Mouse (Mus musculus) MEL (cell line): ENCODE results near the gene Cav2. TPM values are rescaled to one million over a fixed set of nuclear protein-coding genes. Genes with fewer than 3 reads are reported as not detected.

Experiments
- DNase-seq: peaks from one replicate; pipeline ENCODE4 v3.0.0; 2011; ENCODE audit warnings: low read depth, low spot score
- H3K27ac ChIP-seq: 2 replicates; pipeline ENCODE4 v1.5.1; 2012; ENCODE audit warnings: low read depth, mild to moderate bottlenecking, control low read depth, low read length, moderate library complexity; ENCODE audit not compliant: control insufficient read depth
- H3K27me3 ChIP-seq, 2 experiments: fragments of 150-350 bp in 1 of 2; sonication (generic) in 1 of 2; 2 replicates each; pipeline ENCODE4 v1.6.1; 2012; ENCODE audit warnings: low read length in 2 of 2, mild to moderate bottlenecking in 2 of 2, improper control_type of control experiment in 1 of 2, moderate library complexity in 1 of 2; ENCODE audit not compliant: insufficient read depth in 2 of 2, control insufficient read depth in 1 of 2
- H3K36me3 ChIP-seq, 2 experiments: 2 replicates each; pipeline ENCODE4 v1.6.1; 2012 to 2014; ENCODE audit warnings: low read length in 2 of 2, improper control_type of control experiment in 1 of 2, inconsistent platforms in 1 of 2, mild to moderate bottlenecking in 1 of 2; ENCODE audit not compliant: insufficient read depth in 2 of 2, control insufficient read depth in 1 of 2
- H3K4me1 ChIP-seq, 2 experiments: fragments of 150-350 bp in 1 of 2; sonication (generic) in 1 of 2; 2 replicates each; pipeline ENCODE4 v1.6.1; 2012; ENCODE audit warnings: low read length in 2 of 2, improper control_type of control experiment in 1 of 2, mild to moderate bottlenecking in 1 of 2; ENCODE audit not compliant: insufficient read depth in 2 of 2, control insufficient read depth in 1 of 2
- H3K4me3 ChIP-seq, 2 experiments: fragments of 150-350 bp in 1 of 2; sonication (generic) in 1 of 2; 2 replicates each; pipeline ENCODE4 v1.5.1; 2012; ENCODE audit warnings: low read depth in 2 of 2, low read length in 2 of 2, mild to moderate bottlenecking in 2 of 2, moderate library complexity in 2 of 2, control low read depth in 1 of 2, improper control_type of control experiment in 1 of 2; ENCODE audit not compliant: control insufficient read depth in 1 of 2, insufficient read depth in 1 of 2
- H3K79me2 ChIP-seq: 2 replicates; pipeline ENCODE4 v1.6.1; 2012; ENCODE audit warnings: mild to moderate bottlenecking, low read length, moderate library complexity; ENCODE audit not compliant: control insufficient read depth, poor library complexity, insufficient read depth
- H3K9ac ChIP-seq: 2 replicates; pipeline ENCODE4 v1.6.1; 2012; ENCODE audit warnings: low read depth, mild to moderate bottlenecking, control low read depth, low read length, moderate library complexity; ENCODE audit not compliant: control insufficient read depth, poor library complexity, severe bottlenecking
- H3K9me3 ChIP-seq: fragments of 150-350 bp; sonication (generic); replicated peaks from 2 replicates; pipeline ENCODE4 v1.6.1; 2012; ENCODE audit warnings: mild to moderate bottlenecking, low read length, improper control_type of control experiment, moderate library complexity; ENCODE audit not compliant: insufficient read depth
- CHD2 ChIP-seq: IDR thresholded peaks from 2 replicates; pipeline ENCODE4 v1.6.1; 2011; ENCODE audit warnings: low read length, improper control_type of control experiment
- GATA1 ChIP-seq: IDR thresholded peaks from 2 replicates; pipeline ENCODE4 v1.6.1; 2011; ENCODE audit warnings: low read depth, low read length, improper control_type of control experiment
- JUND ChIP-seq: IDR thresholded peaks from 2 replicates; pipeline ENCODE4 v1.6.1; 2011; ENCODE audit warnings: low read depth, mild to moderate bottlenecking, improper control_type of control experiment, low read length
- POLR2A ChIP-seq, 2 experiments: IDR thresholded peaks; 2 replicates each; pipeline ENCODE4 v1.6.1; 2011 to 2012; ENCODE audit warnings: low read length in 2 of 2, mild to moderate bottlenecking in 2 of 2, control low read depth in 1 of 2, improper control_type of control experiment in 1 of 2, low read depth in 1 of 2, moderate library complexity in 1 of 2; ENCODE audit not compliant: control insufficient read depth in 1 of 2, insufficient read depth in 1 of 2, poor library complexity in 1 of 2
- USF2 ChIP-seq, 2 experiments: IDR thresholded peaks; 2 replicates each; pipeline ENCODE4 v1.6.1; 2011 to 2012; ENCODE audit warnings: improper control_type of control experiment in 2 of 2, low read length in 2 of 2, borderline replicate concordance in 1 of 2, inconsistent platforms in 1 of 2, low read depth in 1 of 2, mild to moderate bottlenecking in 1 of 2; ENCODE audit not compliant: insufficient read depth in 1 of 2
- ZC3H11A ChIP-seq: IDR thresholded peaks from 2 replicates; pipeline ENCODE4 v1.6.1; 2012; ENCODE audit warnings: low read depth, mild to moderate bottlenecking, inconsistent platforms, low read length, improper control_type of control experiment
- ZMIZ1 ChIP-seq: IDR thresholded peaks from 2 replicates; pipeline ENCODE4 v1.6.1; 2012; ENCODE audit warnings: low read depth, mild to moderate bottlenecking, inconsistent platforms, low read length, improper control_type of control experiment, moderate library complexity
- ZNF384 ChIP-seq: IDR thresholded peaks from 2 replicates; pipeline ENCODE4 v1.6.1; 2012; ENCODE audit warnings: low read depth, mild to moderate bottlenecking, inconsistent platforms, low read length, improper control_type of control experiment
- polyA plus RNA-seq, 2 experiments: library from polyadenylated mRNA; stranded (reverse) in 1 of 2; unstranded in 1 of 2; fragments of >175 nt in 1 of 2; fragments of >200 nt in 1 of 2; gene quantifications; 2 replicates each; pipeline versions ENCODE4 v1.2.1 to v1.2.4; 2012; ENCODE audit warnings: low replicate concordance in 2 of 2, low read depth in 1 of 2; ENCODE audit not compliant: insufficient read length in 2 of 2, insufficient read depth in 1 of 2, missing spikeins in 1 of 2
- total RNA-seq: library from RNA; depleted of rRNA; stranded (reverse); fragments of 300-350 nt; gene quantifications from 2 replicates; pipeline ENCODE4 v1.2.3, GENCODE M21; 2012; rRNA removed

Cav2 gene
- total and polyA plus RNA-seq, 3 experiments, result not detected

GRCm38 (mm10) chr6:17329801-17330200, 48.8 kb downstream of the Cav2 start:
- H3K4me1 ChIP-seq, result no peaks in the 10 kb centered on the region
- no peak overlapping the region for H3K4me3 ChIP-seq
- H3K9me3 ChIP-seq, result no peaks in the 10 kb centered on the region
- DNase-seq, result no peak
- no peaks in the 10 kb centered on the region for H3K79me2 ChIP-seq
- H3K36me3 ChIP-seq, result no peaks in the 10 kb centered on the region
- no peak overlapping the region for H3K27ac ChIP-seq
- H3K27me3 ChIP-seq, result no peaks in the 10 kb centered on the region
- no peak for TF ChIP-seq ZMIZ1
- TF ChIP-seq USF2 (IDR thresholded peaks at IDR 0.05; ENCODE audit: borderline replicate concordance in 1 of 2, insufficient read depth in 1 of 2, low read depth in 1 of 2, low read length in 2 of 2), result no peak
- TF ChIP-seq ZC3H11A, result no peak
- no peak overlapping the region for H3K9ac ChIP-seq

GRCm38 (mm10) chr6:17337724-17338123, 56.7 kb downstream of the Cav2 start:
- no peak overlapping the region for H3K9ac ChIP-seq
- TF ChIP-seq JUND (no peak), GATA1 (no peak), POLR2A (IDR thresholded peaks at IDR 0.05; ENCODE audit: control insufficient read depth in 1 of 2, insufficient read depth in 1 of 2, low read depth in 1 of 2, low read length in 2 of 2, poor library complexity in 1 of 2) (no peak), CHD2 (no peak), ZNF384 (no peak)

More at GRCm38 (mm10) chr6:17337724-17338123, 56.7 kb downstream of the Cav2 start:
- no peak for DNase-seq
- Histone ChIP-seq H3K79me2 (no peaks in the 10 kb centered on the region), H3K4me3 (no peak overlapping the region), H3K4me1 (no peaks in the 10 kb centered on the region), H3K9me3 (no peaks in the 10 kb centered on the region), H3K27me3 (no peaks in the 10 kb centered on the region), H3K27ac (no peak overlapping the region), H3K36me3 (no peaks in the 10 kb centered on the region)

Other genes with a start within 250 kb of the Cav2 start
- not detected in 2 replicates for gene Tes, start 216.0 kb upstream of the Cav2 start, total RNA-seq
- gene Tes, start 216.0 kb upstream of the Cav2 start, polyA plus RNA-seq, result not detected
- not detected in 2 replicates for gene Cav1, start 25.1 kb downstream of the Cav2 start, total RNA-seq
- not detected for gene Cav1, start 25.1 kb downstream of the Cav2 start, polyA plus RNA-seq
- gene Met, start 182.6 kb downstream of the Cav2 start, total RNA-seq, result not detected in 2 replicates
- not detected for gene Met, start 182.6 kb downstream of the Cav2 start, polyA plus RNA-seq